Mouse (Mus musculus): ENCODE data around the gene Zmym3. TPM values are rescaled to one million over a fixed set of nuclear protein-coding genes. Genes with fewer than 3 reads are reported as not detected.

Gene Zmym3
- total and polyA plus RNA-seq, 3 experiments = 20.7 to 42.9 TPM; not detected in 1

DNA sequence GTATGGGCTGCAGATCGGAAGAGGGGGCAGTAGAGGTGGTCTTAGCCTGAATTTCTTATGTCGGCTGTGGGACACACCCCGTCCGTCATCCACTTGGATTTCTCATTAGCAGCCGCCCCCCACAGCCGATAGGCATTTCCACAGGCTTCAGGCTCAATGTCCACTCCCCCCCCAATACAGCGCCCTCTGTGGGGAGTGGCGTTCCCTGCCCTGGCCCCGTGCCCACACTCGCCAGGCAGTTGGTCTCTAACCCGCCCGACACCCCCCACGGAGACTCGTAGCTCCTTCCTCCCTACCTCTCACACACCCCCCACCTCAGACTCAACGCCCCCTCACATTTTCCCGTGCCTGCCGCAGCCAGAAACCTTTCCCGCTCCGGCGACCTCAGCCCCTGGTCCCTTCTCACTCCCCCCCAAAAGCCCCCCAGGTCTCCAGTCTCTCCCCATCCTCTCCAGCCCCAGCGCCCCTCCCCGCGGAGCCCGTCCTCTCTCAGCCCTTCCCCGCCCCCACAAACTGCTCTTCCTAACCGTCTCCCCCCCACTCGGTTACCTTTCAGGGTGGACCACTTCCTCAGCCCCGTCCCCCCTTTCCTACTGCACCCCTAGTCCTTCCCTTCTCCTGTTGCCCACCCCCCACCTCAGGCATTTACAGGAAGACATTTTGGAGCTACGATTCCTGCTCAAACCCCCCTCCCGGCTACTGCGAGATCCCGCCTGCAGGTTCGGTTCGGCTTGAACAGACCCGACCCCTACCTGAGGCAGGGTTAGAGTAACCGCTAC, 1.5 kb downstream of the Zmym3 start:
- Histone ChIP-seq H3K79me2 (ENCODE audit: control insufficient read depth, insufficient read depth, low read length, poor library complexity) (peaks cover 7% of the 10 kb centered on the region), H3K4me1 (ENCODE audit: control insufficient read depth in 1 of 2, insufficient read depth in 2 of 2, low read length in 2 of 2) (peaks cover 3 to 5% of the 10 kb centered on the region in 2 experiments; a peak in 2 of 4 replicates), H3K27me3 (ENCODE audit: control insufficient read depth in 1 of 2, insufficient read depth in 2 of 2, low read length in 2 of 2) (no peaks in the 10 kb centered on the region), H3K27ac (ENCODE audit: control insufficient read depth, low read depth, low read length) (peak overlapping the region; percentile 44), H3K9ac (ENCODE audit: control insufficient read depth, low read depth, low read length, poor library complexity, severe bottlenecking) (peak overlapping the region; percentile 84), H3K36me3 (ENCODE audit: control insufficient read depth in 1 of 2, insufficient read depth in 2 of 2, low read length in 2 of 2) (peaks cover 0 to 2% of the 10 kb centered on the region in 2 experiments; a peak in 1 of 4 replicates), H3K4me3 (ENCODE audit: control insufficient read depth in 1 of 2, insufficient read depth in 1 of 2, low read depth in 2 of 2, low read length in 2 of 2) (peak overlapping the region; percentile 79 to 84), H3K9me3 (replicated peaks; ENCODE audit: insufficient read depth, low read length) (no peaks in the 10 kb centered on the region)
- TF ChIP-seq HCFC1 (IDR thresholded peaks at IDR 0.05; ENCODE audit: low read depth, low read length) (no peak), CTCF (IDR thresholded peaks at IDR 0.05 in 2 of 3, conservative IDR thresholded peaks at IDR 0.05 in 1 of 3; ENCODE audit: control insufficient read depth in 1 of 3, insufficient read depth in 1 of 3, low read depth in 2 of 3, low read length in 3 of 3, poor library complexity in 1 of 3, severe bottlenecking in 1 of 3) (peak in 2 of 3 experiments; percentile 33 to 44; a peak in 4 of 6 replicates)
- DNase-seq (ENCODE audit: low read depth, low spot score) = peak; percentile 56

DNA sequence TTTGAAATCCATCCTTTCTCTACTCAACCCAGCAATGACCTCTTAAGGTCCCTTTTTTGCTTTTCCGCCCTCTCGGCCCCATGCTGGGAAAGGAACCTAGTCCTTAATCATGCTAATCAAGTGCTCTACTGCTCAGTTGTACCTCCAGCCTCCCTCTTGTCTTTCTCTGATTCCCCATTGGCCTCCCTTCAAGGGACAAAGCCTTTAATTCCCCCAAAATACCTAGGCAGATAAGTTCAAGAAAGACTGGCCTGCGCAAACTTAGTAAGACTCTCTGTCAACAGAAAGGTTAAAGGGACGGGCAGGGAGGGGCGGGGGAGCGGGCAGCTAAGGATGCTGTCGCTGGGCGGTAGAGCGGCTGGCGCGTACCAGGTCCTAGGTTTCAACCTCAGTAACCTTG, 24.2 kb downstream of the Zmym3 start:
- H3K79me2 ChIP-seq (ENCODE audit: control insufficient read depth, insufficient read depth, low read length, poor library complexity) = no peaks in the 10 kb centered on the region
- H3K4me1 ChIP-seq (ENCODE audit: control insufficient read depth in 1 of 2, insufficient read depth in 2 of 2, low read length in 2 of 2) = no peaks in the 10 kb centered on the region
- no peak overlapping the region for H3K4me3 ChIP-seq (ENCODE audit: control insufficient read depth in 1 of 2, insufficient read depth in 1 of 2, low read depth in 2 of 2, low read length in 2 of 2)
- H3K9me3 ChIP-seq (replicated peaks; ENCODE audit: insufficient read depth, low read length) = no peaks in the 10 kb centered on the region
- DNase-seq (ENCODE audit: low read depth, low spot score) = no peak
- no peak overlapping the region for H3K27ac ChIP-seq (ENCODE audit: control insufficient read depth, low read depth, low read length)
- H3K9ac ChIP-seq (ENCODE audit: control insufficient read depth, low read depth, low read length, poor library complexity, severe bottlenecking) = no peak overlapping the region
- TF ChIP-seq RCOR1 (IDR thresholded peaks at IDR 0.05; ENCODE audit: low read depth, low read length) (no peak), UBTF (IDR thresholded peaks at IDR 0.05; ENCODE audit: borderline replicate concordance, insufficient read depth, low read depth, low read length) (no peak), USF1 (IDR thresholded peaks at IDR 0.05; ENCODE audit: low read depth, low read length) (no peak)
- no peaks in the 10 kb centered on the region for H3K36me3 ChIP-seq (ENCODE audit: control insufficient read depth in 1 of 2, insufficient read depth in 2 of 2, low read length in 2 of 2)
- no peaks in the 10 kb centered on the region for H3K27me3 ChIP-seq (ENCODE audit: control insufficient read depth in 1 of 2, insufficient read depth in 2 of 2, low read length in 2 of 2)

DNA sequence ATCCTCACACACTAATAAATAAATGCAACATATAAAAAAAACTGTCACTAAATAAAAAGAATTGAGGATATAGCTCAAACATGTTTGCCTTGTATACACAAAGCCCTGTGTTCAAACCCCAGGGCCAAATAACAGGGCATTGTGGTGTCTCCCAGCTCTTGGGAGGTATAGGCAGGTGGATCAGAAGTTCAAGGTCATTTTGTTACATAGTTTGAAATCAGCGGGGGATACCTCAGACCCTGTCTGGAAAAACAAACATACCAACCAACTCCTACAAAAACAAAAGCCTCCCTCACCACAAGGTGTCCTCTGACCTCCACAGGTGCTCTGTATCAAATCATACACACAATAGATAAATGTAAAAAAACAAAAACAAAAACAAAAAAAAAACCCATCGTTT, 26.3 kb downstream of the Zmym3 start:
- no peaks in the 10 kb centered on the region for H3K79me2 ChIP-seq (ENCODE audit: control insufficient read depth, insufficient read depth, low read length, poor library complexity)
- no peaks in the 10 kb centered on the region for H3K4me1 ChIP-seq (ENCODE audit: control insufficient read depth in 1 of 2, insufficient read depth in 2 of 2, low read length in 2 of 2)
- no peak overlapping the region for H3K9ac ChIP-seq (ENCODE audit: control insufficient read depth, low read depth, low read length, poor library complexity, severe bottlenecking)
- no peak overlapping the region for H3K4me3 ChIP-seq (ENCODE audit: control insufficient read depth in 1 of 2, insufficient read depth in 1 of 2, low read depth in 2 of 2, low read length in 2 of 2)
- TF ChIP-seq USF2 (IDR thresholded peaks at IDR 0.05; ENCODE audit: borderline replicate concordance in 1 of 2, insufficient read depth in 1 of 2, low read depth in 1 of 2, low read length in 2 of 2) (no peak), POLR2A (IDR thresholded peaks at IDR 0.05; ENCODE audit: control insufficient read depth in 1 of 2, insufficient read depth in 1 of 2, low read depth in 1 of 2, low read length in 2 of 2, poor library complexity in 1 of 2) (no peak), EP300 (IDR thresholded peaks at IDR 0.05; ENCODE audit: low read depth in 1 of 2, low read length in 2 of 2) (no peak), NELFE (IDR thresholded peaks at IDR 0.05; ENCODE audit: low read depth, low read length) (no peak), BHLHE40 (IDR thresholded peaks at IDR 0.05; ENCODE audit: borderline replicate concordance, low read depth, low read length) (no peak), ELF1 (IDR thresholded peaks at IDR 0.05; ENCODE audit: low read depth, low read length) (no peak), JUND (IDR thresholded peaks at IDR 0.05; ENCODE audit: low read depth, low read length) (no peak), ZNF384 (IDR thresholded peaks at IDR 0.05; ENCODE audit: low read depth, low read length) (no peak), CTCF (IDR thresholded peaks at IDR 0.05 in 2 of 3, conservative IDR thresholded peaks at IDR 0.05 in 1 of 3; ENCODE audit: control insufficient read depth in 1 of 3, insufficient read depth in 1 of 3, low read depth in 2 of 3, low read length in 3 of 3, poor library complexity in 1 of 3, severe bottlenecking in 1 of 3) (no peak), ZKSCAN1 (IDR thresholded peaks at IDR 0.05; ENCODE audit: low read depth, low read length) (no peak), SMC3 (IDR thresholded peaks at IDR 0.05; ENCODE audit: low read depth, low read length) (no peak)
- no peaks in the 10 kb centered on the region for H3K27me3 ChIP-seq (ENCODE audit: control insufficient read depth in 1 of 2, insufficient read depth in 2 of 2, low read length in 2 of 2)
- no peaks in the 10 kb centered on the region for H3K9me3 ChIP-seq (replicated peaks; ENCODE audit: insufficient read depth, low read length)
- DNase-seq (ENCODE audit: low read depth, low spot score) = no peak
- no peaks in the 10 kb centered on the region for H3K36me3 ChIP-seq (ENCODE audit: control insufficient read depth in 1 of 2, insufficient read depth in 2 of 2, low read length in 2 of 2)
- no peak overlapping the region for H3K27ac ChIP-seq (ENCODE audit: control insufficient read depth, low read depth, low read length)
